Mouse (Mus musculus) forebrain, postnatal 0 days (tissue): Measurements from ENCODE around the gene Anxa8. TPM values are rescaled to one million over a fixed set of nuclear protein-coding genes. Genes with fewer than 3 reads are reported as not detected.

Source experiments
- ATAC-seq: fragments of 200-750 bp; cut with Nextera tagmentation; 2 replicates; pipeline ENCODE4 v1.8.0; 2017; ENCODE audit warnings: mild to moderate bottlenecking, moderate library complexity
- DNase-seq: peaks from one replicate; pipeline ENCODE4 v3.0.0-alpha.2; 2015
- H3K27ac ChIP-seq: fragments of 300-500 bp; sonication (generic); 2 replicates; pipeline ENCODE4 v1.5.1; 2014; ENCODE audit warnings: low read depth, mild to moderate bottlenecking, antibody characterized with exemption, low read length, moderate library complexity, mixed read lengths
- H3K27me3 ChIP-seq: fragments of 300-500 bp; sonication (generic); 2 replicates; pipeline ENCODE4 v1.6.1; 2014; ENCODE audit warnings: mild to moderate bottlenecking, low read length, mixed read lengths; ENCODE audit not compliant: insufficient read depth
- H3K36me3 ChIP-seq: fragments of 300-500 bp; sonication (generic); 2 replicates; pipeline ENCODE4 v1.6.1; 2014; ENCODE audit warnings: mild to moderate bottlenecking, moderate library complexity; ENCODE audit not compliant: insufficient read depth
- H3K4me1 ChIP-seq: fragments of 300-500 bp; sonication (generic); 2 replicates; pipeline ENCODE4 v1.6.1; 2014; ENCODE audit warnings: antibody characterized with exemption; ENCODE audit not compliant: insufficient read depth
- H3K4me2 ChIP-seq: fragments of 300-500 bp; sonication (generic); 2 replicates; pipeline ENCODE4 v1.6.1; 2014; ENCODE audit warnings: low read depth, mild to moderate bottlenecking, moderate library complexity
- H3K4me3 ChIP-seq: fragments of 300-500 bp; sonication (generic); 2 replicates; pipeline ENCODE4 v1.5.1; 2014; ENCODE audit warnings: low read depth, low read length, mixed read lengths
- H3K9ac ChIP-seq: fragments of 300-500 bp; sonication (generic); 2 replicates; pipeline ENCODE4 v1.6.1; 2014; ENCODE audit warnings: mild to moderate bottlenecking
- H3K9me3 ChIP-seq: fragments of 300-500 bp; sonication (generic); 2 replicates; pipeline ENCODE4 v1.6.1; 2016; ENCODE audit warnings: low read length
- CTCF ChIP-seq: sonication (generic); IDR thresholded peaks from 2 replicates; pipeline ENCODE4 v1.5.1; 2016; ENCODE audit warnings: antibody characterized with exemption, control low read depth, low read depth
- WGBS: fragments of 180-500 bp; shearing (Covaris S2); extraction: QIAGEN DNeasy Blood & Tissue Kit; methylation state at CpG from one replicate; pipeline ENCODE4 v1.1.7; 2014; 5-methylcytosine and 5-hydroxymethylcytosine counted together
- polyA plus RNA-seq: library from polyadenylated mRNA; unstranded; fragments of >200 nt; fragmentation: Nextera tagmentation; extraction: Ambion mirVana; gene quantifications from 2 replicates; pipeline ENCODE4 v1.2.1, GENCODE M21; 2015
- total RNA-seq: library from RNA; depleted of rRNA; stranded (reverse); fragments of >200 nt; gene quantifications from 2 replicates; pipeline ENCODE4 v1.2.3, GENCODE M21; 2014; rRNA removed

Anxa8 gene
- total and polyA plus RNA-seq, 2 experiments from 2014 or later, result 0.14 to 0.63 TPM

GRCm38 (mm10) chr14:34139671-34140664 lies 54.2 kb downstream of the Anxa8 start:
- Histone ChIP-seq H3K4me3 (no peak overlapping the region), H3K27ac (no peak overlapping the region), H3K9ac (no peak overlapping the region), H3K4me1 (no peaks in the 10 kb centered on the region), H3K27me3 (no peaks in the 10 kb centered on the region), H3K9me3 (no peaks in the 10 kb centered on the region), H3K36me3 (no peaks in the 10 kb centered on the region), H3K4me2 (no peak overlapping the region)
- peak; percentile 20; the same call in 1 of the 2 replicates for ATAC-seq
- DNase-seq, result no peak
- 41% methylated on average over 15 of the region's 15 CpGs for WGBS
- TF ChIP-seq CTCF, result no peak

GRCm38 (mm10) chr14:34142316-34142715 lies 56.5 kb downstream of the Anxa8 start:
- TF ChIP-seq CTCF, result no peak
- no peaks in the 10 kb centered on the region for H3K9me3 ChIP-seq
- no peaks in the 10 kb centered on the region for H3K36me3 ChIP-seq
- no peak overlapping the region for H3K27ac ChIP-seq
- H3K4me2 ChIP-seq, result no peak overlapping the region
- 89% methylated on average over 1 of the region's 1 CpGs for WGBS
- H3K9ac ChIP-seq, result no peak overlapping the region
- H3K4me3 ChIP-seq, result no peak overlapping the region
- H3K27me3 ChIP-seq, result no peaks in the 10 kb centered on the region; the same call in 1 of the 2 replicates
- no peaks in the 10 kb centered on the region for H3K4me1 ChIP-seq
- ATAC-seq (no peak), DNase-seq (no peak)

DNA sequence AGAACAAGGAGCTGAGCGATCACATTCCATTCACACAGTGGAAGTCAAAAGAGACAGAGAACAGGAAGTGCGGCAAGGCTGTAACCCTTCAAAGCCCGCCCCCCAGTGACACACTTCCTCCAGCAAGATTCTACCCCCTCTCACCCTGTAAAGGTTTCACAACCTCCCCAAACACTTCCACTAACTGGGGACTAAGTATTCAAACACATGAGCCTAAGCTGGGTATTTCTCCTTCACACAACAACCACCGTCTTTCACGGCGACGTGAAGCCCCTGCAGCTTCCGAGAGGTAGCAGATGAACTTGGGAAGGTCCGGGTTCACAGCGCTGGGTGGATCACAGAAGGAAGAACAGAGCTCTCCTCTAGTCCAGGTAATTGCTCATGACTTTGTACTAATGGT lies 57.1 kb downstream of the Anxa8 start:
- no peak overlapping the region for H3K4me2 ChIP-seq
- H3K27me3 ChIP-seq, result no peaks in the 10 kb centered on the region; the same call in 1 of the 2 replicates
- H3K27ac ChIP-seq, result no peak overlapping the region
- no peak overlapping the region for H3K9ac ChIP-seq
- H3K36me3 ChIP-seq, result no peaks in the 10 kb centered on the region
- ATAC-seq (no peak), DNase-seq (no peak)
- H3K9me3 ChIP-seq, result no peaks in the 10 kb centered on the region
- no peaks in the 10 kb centered on the region for H3K4me1 ChIP-seq
- no peak overlapping the region for H3K4me3 ChIP-seq
- 93% methylated on average over 10 of the region's 10 CpGs for WGBS
- TF ChIP-seq CTCF, result no peak

Other genes starting within 250 kb of the Anxa8 start
- gene Gdf10, start 162.4 kb upstream of the Anxa8 start, total RNA-seq, result 6.8 and 8.8 TPM in 2 replicates
- gene Gdf10, start 162.4 kb upstream of the Anxa8 start, polyA plus RNA-seq, result 9.6 and 10.6 TPM in 2 replicates
- gene Gdf2, start 144.9 kb upstream of the Anxa8 start, total RNA-seq, result 0.05 TPM in 1 of 2 replicates, not detected in the other
- 0.06 TPM in 1 of 2 replicates, not detected in the other for gene Gdf2, start 144.9 kb upstream of the Anxa8 start, polyA plus RNA-seq
- gene Rbp3, start 132.0 kb upstream of the Anxa8 start, total RNA-seq, result 0.29 and 0.46 TPM in 2 replicates
- gene Rbp3, start 132.0 kb upstream of the Anxa8 start, polyA plus RNA-seq, result 0.16 and 0.34 TPM in 2 replicates
- gene Zfp488, start 107.2 kb upstream of the Anxa8 start, total RNA-seq, result 1.3 and 1.8 TPM in 2 replicates
- 0.36 TPM in 2 replicates for gene Zfp488, start 107.2 kb upstream of the Anxa8 start, polyA plus RNA-seq
- not detected in 2 replicates for gene Gm30083, start 70.8 kb upstream of the Anxa8 start, total RNA-seq
- gene Gm30083, start 70.8 kb upstream of the Anxa8 start, polyA plus RNA-seq, result not detected in 2 replicates
- gene Gm5460, start 69.2 kb upstream of the Anxa8 start, total RNA-seq, result not detected in 2 replicates
- gene Gm5460, start 69.2 kb upstream of the Anxa8 start, polyA plus RNA-seq, result not detected in 2 replicates
- not detected in 2 replicates for gene Antxrl, start 33.3 kb upstream of the Anxa8 start, total RNA-seq
- gene Antxrl, start 33.3 kb upstream of the Anxa8 start, polyA plus RNA-seq, result not detected in 2 replicates
- not detected in 2 replicates for gene A630023A22Rik, start 16.8 kb downstream of the Anxa8 start, total RNA-seq
- not detected in 2 replicates for gene A630023A22Rik, start 16.8 kb downstream of the Anxa8 start, polyA plus RNA-seq
- 0.08 and 0.19 TPM in 2 replicates for gene Npy4r, start 66.5 kb downstream of the Anxa8 start, total RNA-seq
- gene Npy4r, start 66.5 kb downstream of the Anxa8 start, polyA plus RNA-seq, result 0.05 and 0.10 TPM in 2 replicates
- gene Gprin2, start 115.7 kb downstream of the Anxa8 start, total RNA-seq, result 23.3 and 26.0 TPM in 2 replicates
- 6.9 and 8.0 TPM in 2 replicates for gene Gprin2, start 115.7 kb downstream of the Anxa8 start, polyA plus RNA-seq
- 1.0 and 1.5 TPM in 2 replicates for gene Syt15, start 133.6 kb downstream of the Anxa8 start, total RNA-seq
- gene Syt15, start 133.6 kb downstream of the Anxa8 start, polyA plus RNA-seq, result 0.35 and 0.65 TPM in 2 replicates
- gene Shld2, start 224.5 kb downstream of the Anxa8 start, total RNA-seq, result 6.3 and 22.0 TPM in 2 replicates
- gene Shld2, start 224.5 kb downstream of the Anxa8 start, polyA plus RNA-seq, result 4.9 and 7.6 TPM in 2 replicates
- 179 and 182 TPM in 2 replicates for gene Glud1, start 224.7 kb downstream of the Anxa8 start, total RNA-seq
- 96.4 and 114 TPM in 2 replicates for gene Glud1, start 224.7 kb downstream of the Anxa8 start, polyA plus RNA-seq